Mouse (Mus musculus): ENCODE results near the gene Nt5c3b.

The Nt5c3b gene

DNA sequence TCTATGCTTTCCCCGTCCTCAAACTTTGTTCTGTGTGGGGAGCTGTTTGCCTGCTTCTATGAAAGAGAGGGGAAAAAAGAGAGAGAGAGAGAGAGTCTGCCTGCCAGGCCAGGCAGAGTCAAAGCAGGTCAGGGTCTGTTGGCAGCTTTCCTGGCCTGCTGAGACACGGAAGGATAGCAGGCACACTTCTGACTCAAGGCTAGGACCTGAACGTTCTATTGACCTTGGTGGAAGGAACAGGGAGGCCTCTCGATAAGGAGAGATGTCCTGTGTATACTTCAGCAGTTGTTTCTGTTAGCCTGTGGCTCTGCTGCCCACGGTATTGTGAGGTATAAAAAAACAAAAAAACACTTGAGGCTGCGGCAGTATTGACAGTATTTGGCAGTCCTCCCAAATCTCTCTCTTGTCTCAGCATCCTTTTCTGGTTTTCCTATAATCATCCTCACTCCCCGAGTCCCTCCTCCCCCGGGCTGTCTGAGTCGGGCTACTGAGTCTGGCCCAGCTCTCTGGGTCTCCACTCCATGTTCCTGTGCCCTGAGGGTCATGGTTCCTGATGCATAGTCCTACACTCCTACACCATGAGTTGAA is 12.9 kb downstream of the Nt5c3b start:
- peak; percentile 69 for DNase-seq (ENCODE audit: low read depth, low spot score)

GRCm38 (mm10) chr11:100426820-100427219 is 14.8 kb downstream of the Nt5c3b start:
- DNase-seq (ENCODE audit: low read depth, low spot score): no peak

- DNase-seq (ENCODE audit: low read depth, low spot score): peak; percentile 85
These were observed 15.8 kb downstream of the Nt5c3b start for GRCm38 (mm10) chr11:100425851-100426250.

GRCm38 (mm10) chr11:100423836-100424235 is 17.8 kb downstream of the Nt5c3b start:
- no peak for DNase-seq (ENCODE audit: low read depth, low spot score)

DNA sequence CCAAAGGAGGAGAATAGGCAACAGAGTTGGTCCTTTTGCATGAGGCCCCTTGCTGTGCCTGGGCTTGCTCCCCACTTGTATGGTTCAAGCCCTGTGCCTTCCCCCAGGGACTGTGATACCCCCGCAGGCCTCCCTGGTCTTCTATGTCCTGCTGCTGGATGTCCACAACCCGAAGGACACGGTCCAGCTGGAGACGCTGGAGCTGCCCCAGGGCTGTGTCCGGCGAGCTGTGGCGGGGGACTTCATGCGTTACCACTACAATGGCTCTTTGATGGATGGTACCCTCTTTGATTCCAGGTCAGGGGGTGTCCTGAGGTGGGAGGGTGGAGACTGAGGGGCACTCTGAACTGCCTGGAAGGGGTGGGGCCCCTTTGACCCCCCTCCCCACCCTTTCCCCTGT is 20.1 kb downstream of the Nt5c3b start:
- DNase-seq (ENCODE audit: low read depth, low spot score): no peak

GRCm38 (mm10) chr11:100414914-100415822 is 26.4 kb downstream of the Nt5c3b start, which contains the start of gene Fkbp10:
TSS of gene Fkbp10 (plus strand) at chr11:100415697.
- DNase-seq (ENCODE audit: low read depth, low spot score): no peak

- DNase-seq (ENCODE audit: low read depth, low spot score): peak; percentile 94
These were observed 27.3 kb downstream of the Nt5c3b start, which contains the start of gene P3h4 for GRCm38 (mm10) chr11:100414021-100414913. TSS of gene P3h4 (minus strand) at chr11:100414836.

DNA sequence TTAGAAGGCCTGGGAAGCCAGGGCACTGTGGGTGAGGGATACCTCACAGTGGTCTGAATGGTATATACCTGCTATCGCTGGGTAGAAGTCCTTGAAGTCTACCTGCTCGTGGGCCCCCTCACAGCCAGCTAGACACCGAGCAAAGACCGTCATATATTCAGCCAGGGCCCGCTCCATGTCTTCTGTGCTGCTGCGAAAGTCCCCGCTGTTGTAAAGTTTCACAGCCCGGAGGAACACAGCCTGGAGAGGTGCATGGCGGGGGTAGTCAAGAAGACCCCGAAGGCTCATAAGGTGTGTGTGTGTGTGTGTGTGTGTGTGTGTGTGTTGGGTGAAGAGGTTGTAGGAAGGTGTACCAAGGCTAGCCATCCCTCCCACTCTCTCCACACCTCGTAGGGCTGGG is 28.1 kb downstream of the Nt5c3b start:
- DNase-seq (ENCODE audit: low read depth, low spot score): no peak

GRCm38 (mm10) chr11:100411736-100412135 is 29.9 kb downstream of the Nt5c3b start:
- peak; percentile 71 for DNase-seq (ENCODE audit: low read depth, low spot score)

- DNase-seq (ENCODE audit: low read depth, low spot score): no peak
These were observed 31.9 kb downstream of the Nt5c3b start for GRCm38 (mm10) chr11:100409686-100410085.

GRCm38 (mm10) chr11:100408835-100409462 is 32.7 kb downstream of the Nt5c3b start:
- no peak for DNase-seq (ENCODE audit: low read depth, low spot score)

GRCm38 (mm10) chr11:100408076-100408834 is 33.4 kb downstream of the Nt5c3b start:
- peak; percentile 88 for DNase-seq (ENCODE audit: low read depth, low spot score)

DNA sequence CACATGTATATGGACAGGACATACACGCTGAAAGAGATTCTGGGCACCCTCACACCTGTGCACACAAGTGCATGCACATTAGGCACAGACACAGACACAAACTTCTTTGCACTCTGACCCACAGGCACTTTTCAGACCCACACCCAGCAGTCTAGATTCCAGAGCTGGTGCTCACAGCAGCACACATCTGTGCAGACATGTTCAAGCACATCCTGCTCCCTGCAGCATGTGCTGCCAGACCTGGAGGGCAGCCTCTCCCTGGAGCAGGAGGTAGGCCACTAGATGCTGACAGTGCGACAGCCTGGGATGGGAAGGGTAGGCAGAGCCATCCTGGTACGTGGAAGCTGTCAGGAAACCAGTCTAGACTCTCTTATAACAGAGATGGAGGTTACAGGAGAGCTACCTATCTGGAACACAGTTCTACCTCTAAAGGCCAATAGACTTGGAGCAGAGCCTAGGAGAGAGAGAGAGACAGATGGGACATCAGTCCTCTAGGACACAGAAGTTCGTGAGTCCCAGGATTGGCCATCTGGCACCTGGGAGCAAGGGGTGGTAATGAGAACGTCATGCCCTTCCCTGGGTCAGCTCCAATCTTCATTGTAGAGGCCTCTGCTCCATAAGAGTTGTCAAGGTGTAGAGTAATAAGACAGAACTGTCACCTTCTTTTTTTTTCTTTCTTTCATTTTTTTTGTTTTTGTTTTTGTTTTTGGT is 34.5 kb downstream of the Nt5c3b start:
- peak; percentile 99 for DNase-seq (ENCODE audit: low read depth, low spot score)

DNA sequence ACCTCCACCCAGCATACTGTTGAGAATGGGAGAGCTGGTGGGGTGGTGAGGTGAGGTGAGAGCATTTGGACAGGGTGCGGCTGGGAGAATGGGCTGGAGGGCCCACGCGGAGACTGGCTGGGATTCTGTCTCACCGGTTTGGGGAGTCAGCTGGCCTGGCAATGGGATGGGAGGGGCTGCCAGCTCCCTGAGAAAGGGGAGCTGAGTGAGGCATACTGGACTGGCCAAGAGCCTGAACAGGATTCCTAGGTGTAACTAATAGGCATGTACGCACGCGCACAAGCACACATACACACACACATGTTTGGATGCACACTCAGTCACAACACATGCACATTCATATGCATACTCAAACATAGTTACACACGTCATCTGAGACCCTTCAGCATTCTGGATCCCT is 35.3 kb downstream of the Nt5c3b start:
- DNase-seq (ENCODE audit: low read depth, low spot score): no peak

DNA sequence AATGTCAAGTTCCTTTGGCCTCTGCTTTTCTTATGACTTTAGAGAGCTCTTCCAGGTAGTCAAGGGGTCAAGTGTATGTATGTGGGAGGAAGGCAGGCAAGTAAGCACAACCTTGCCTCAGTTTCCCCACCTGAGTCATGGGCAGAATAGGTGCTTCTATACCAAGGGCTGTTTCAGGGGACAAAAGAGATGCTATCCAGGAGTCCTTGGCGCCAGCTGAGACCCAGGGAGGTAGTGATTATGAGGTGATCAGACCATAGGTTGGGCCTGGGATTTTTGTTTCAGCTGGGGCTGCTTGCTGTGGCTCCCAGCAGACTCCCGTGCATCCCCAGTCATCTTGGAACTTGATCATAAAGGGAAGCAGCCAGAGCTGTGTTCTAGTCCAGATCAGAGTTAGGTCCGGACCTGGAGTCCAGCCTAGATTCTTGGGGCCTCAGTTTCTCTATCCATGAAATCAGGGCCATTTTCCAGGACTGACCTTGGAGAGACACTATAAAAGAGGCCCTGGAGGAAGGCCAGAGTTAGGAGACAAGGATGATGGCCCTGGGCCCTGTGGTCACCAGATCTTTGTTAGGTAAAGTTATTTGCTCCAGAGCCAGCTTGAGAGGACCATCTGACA is 37.0 kb downstream of the Nt5c3b start:
- DNase-seq (ENCODE audit: low read depth, low spot score): no peak

GRCm38 (mm10) chr11:100403445-100404134 is 38.0 kb downstream of the Nt5c3b start:
- no peak for DNase-seq (ENCODE audit: low read depth, low spot score)

- DNase-seq (ENCODE audit: low read depth, low spot score): no peak
These were observed 38.9 kb downstream of the Nt5c3b start for GRCm38 (mm10) chr11:100402682-100403081.

DNA sequence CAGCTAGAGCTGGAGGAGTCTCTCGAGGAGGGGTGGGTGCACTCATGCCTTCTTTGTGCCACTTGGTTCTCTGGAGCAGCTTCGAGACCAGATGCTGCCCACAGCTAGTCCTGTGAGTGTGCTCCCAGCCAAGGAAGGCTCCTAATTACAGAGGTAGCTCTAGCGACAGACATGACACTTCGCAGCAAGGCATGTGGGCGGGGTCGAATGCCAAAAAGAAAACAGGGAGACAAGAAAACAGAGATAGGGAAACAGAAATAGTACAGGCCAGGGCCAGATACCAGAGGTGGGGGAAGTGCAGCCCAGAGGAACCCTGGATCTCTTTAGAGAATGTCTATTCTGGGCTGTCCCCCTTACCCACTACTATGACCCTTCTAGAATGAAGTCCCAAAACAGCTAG is 39.4 kb downstream of the Nt5c3b start:
- DNase-seq (ENCODE audit: low read depth, low spot score): peak; percentile 68

DNA sequence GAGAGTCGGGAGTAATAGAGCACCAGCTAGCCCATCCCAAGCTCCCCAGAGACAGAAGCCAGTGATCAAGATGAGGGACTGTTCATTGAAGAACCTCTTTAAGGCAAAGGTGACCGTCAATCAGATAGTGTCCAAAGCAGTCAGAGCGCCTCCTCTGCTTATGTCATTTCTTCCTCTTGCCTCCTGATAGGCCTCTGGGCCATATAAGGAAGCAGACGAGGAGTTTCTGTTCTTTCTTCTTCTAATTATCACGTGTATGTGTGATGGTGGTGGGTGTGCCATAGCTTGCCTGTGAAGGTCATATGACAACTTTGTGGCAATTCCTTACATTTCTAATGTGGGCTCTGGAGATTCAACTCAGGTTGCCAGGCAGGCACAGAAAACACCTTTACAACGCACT is 40.8 kb downstream of the Nt5c3b start:
- no peak for DNase-seq (ENCODE audit: low read depth, low spot score)
